ENCODE assay signal across 9 mouse cellular contexts in the genomic region with DNA sequence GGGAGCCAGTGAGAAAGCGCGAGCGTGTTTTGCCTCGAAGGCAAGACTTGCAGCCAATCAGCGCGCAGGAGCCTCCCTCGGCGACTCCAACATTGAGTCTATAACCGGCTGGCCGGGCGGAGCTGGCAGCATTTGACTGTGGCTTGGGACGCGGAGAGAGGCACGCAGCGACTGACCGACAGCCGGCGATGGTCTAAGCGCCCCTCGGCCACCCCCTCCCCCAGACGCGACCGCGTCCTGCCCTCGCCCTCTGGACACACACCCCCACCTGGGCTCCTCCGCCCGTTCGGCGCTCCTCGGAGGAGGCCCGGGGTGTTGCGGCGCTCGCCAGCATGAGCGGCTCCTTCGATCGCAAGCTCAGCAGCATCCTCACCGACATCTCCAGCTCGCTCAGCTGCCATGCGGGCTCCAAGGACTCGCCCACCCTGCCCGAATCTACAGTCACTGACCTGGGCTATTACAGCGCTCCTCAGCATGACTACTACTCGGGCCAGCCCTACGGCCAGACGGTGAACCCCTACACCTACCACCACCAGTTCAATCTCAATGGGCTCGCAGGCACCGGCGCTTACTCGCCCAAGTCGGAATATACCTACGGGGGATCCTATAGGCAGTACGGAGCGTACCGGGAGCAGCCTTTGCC. TPM values are rescaled to one million over a fixed set of nuclear protein-coding genes. Genes with fewer than 3 reads are reported as not detected.
DNase-seq lines count a peak whose midpoint lies in the region; ATAC-seq lines count a peak whose summit lies in the region.
"Had no signal": no experiment of that assay in that cellular context is flagged by ENCODE, and none has a peak within 500 bp of the region (broad histone marks: within the 10 kb centered on the region; RNA-seq: fewer than 3 reads in every experiment).

A gene (plus strand): TSS at position 130 of the 643 bp plus-strand sequence.

- peak within 1 kb of the TSS; percentile 78 for H3K4me2 ChIP-seq in kidney, embryonic 15.5 days
- H3K4me2 ChIP-seq in liver, embryonic 15.5 days, result peak within 1 kb of the TSS; percentile 25; the same call in 1 of the 2 replicates

- peaks cover 29% of the 10 kb centered on the region for H3K4me1 ChIP-seq in kidney, embryonic 15.5 days
- H3K4me1 ChIP-seq in brown adipose tissue, adult 24 weeks (ENCODE audit: control insufficient read depth, insufficient read depth, insufficient read length, low read length), result no peaks in the 10 kb centered on the region; the same call in 1 of the 2 replicates
- no peaks in the 10 kb centered on the region; the same call in 1 of the 2 replicates for H3K4me1 ChIP-seq in liver, embryonic 15.5 days (replicated peaks)

- WGBS in kidney, embryonic 15.5 days, result under 1% methylated on average over 55 of the region's 55 CpGs
- WGBS in liver, embryonic 15.5 days (ENCODE audit: insufficient replicate concordance), result 1% methylated on average over 52 of the region's 55 CpGs

- peak; percentile 38 for ATAC-seq in kidney, embryonic 15.5 days (replicated peaks; ENCODE audit: low FRiP score)
- ATAC-seq in liver, embryonic 15.5 days (ENCODE audit: insufficient read depth), result no peak
- no peak for ATAC-seq in erythroblast, adult 5-6 weeks (replicated peaks; ENCODE audit: low FRiP score, poor library complexity, severe bottlenecking)

- H3K27ac ChIP-seq in kidney, embryonic 15.5 days, result no peak within 1 kb of the TSS
- no peak within 1 kb of the TSS for H3K27ac ChIP-seq in brown adipose tissue, adult 24 weeks (replicated peaks; ENCODE audit: low read depth, low read length)
- no peak within 1 kb of the TSS for H3K27ac ChIP-seq in liver, embryonic 15.5 days (replicated peaks)

- H3K36me3 ChIP-seq in kidney, embryonic 15.5 days, result no peaks in the 10 kb centered on the region
- no peaks in the 10 kb centered on the region for H3K36me3 ChIP-seq in liver, embryonic 15.5 days (replicated peaks)

- no peak for DNase-seq in kidney, adult 8-10 months
- DNase-seq in heart, postnatal 14 days, result peak; percentile 43 to 45
- peak; percentile 21 for DNase-seq in yolk sac, embryonic 10.5 days (ENCODE audit: low spot score)
- DNase-seq in cerebellum, adult 18-20 months, result no peak

- intact Hi-C loops in heart, postnatal 14 days (cut with DNase I), result loop anchor here (2.0 to 10.0 kb wide), 2 partner anchors 245 to 401 kb away; no protein-coding TSS in a partner anchor

- 0 out of 2 replicates have a peak within 1 kb of the TSS, but pooled peaks have one; percentile 10 for H3K9ac ChIP-seq in kidney, embryonic 15.5 days
- H3K9ac ChIP-seq in liver, embryonic 15.5 days, result no peak within 1 kb of the TSS

- H3K9me3 ChIP-seq in kidney, embryonic 15.5 days (replicated peaks), result no peaks in the 10 kb centered on the region
- H3K9me3 ChIP-seq in liver, embryonic 15.5 days (replicated peaks), result no peaks in the 10 kb centered on the region

- peak within 1 kb of the TSS; percentile 46 for H3K4me3 ChIP-seq in kidney, embryonic 15.5 days (replicated peaks)
- H3K4me3 ChIP-seq in brown adipose tissue, adult 24 weeks (ENCODE audit: insufficient read depth, low read depth, low read length), result 0 out of 2 replicates have a peak within 1 kb of the TSS, but pooled peaks have one; percentile 3
- no peak within 1 kb of the TSS for H3K4me3 ChIP-seq in liver, embryonic 15.5 days (replicated peaks)

- H3K27me3 ChIP-seq in kidney, embryonic 15.5 days, result peaks cover 78% of the 10 kb centered on the region
- peaks cover 81% of the 10 kb centered on the region for H3K27me3 ChIP-seq in liver, embryonic 15.5 days

RNA-seq across cellular contexts. Expression of the gene that starts here (rescaled TPM):
- polyA plus RNA-seq in kidney, embryonic 15.5 days (2015; fragmentation: Nextera tagmentation; extraction: Ambion mirVana), result 0.78 and 2.5 TPM in 2 replicates
- polyA plus RNA-seq in brown adipose tissue, adult 24 weeks (2012; ENCODE audit: insufficient read depth, insufficient read length, missing spikeins), result not detected in 2 replicates
- total RNA-seq in heart, postnatal 14 days (2021), result not detected
- polyA plus RNA-seq in liver, embryonic 15.5 days (2015; fragmentation: Nextera tagmentation; extraction: Ambion mirVana), result 0.05 TPM in 1 of 2 replicates, not detected in the other
- total RNA-seq in erythroblast, adult 5-6 weeks (2015; ENCODE audit: low replicate concordance), result not detected in 2 replicates
- not detected in 2 replicates for total RNA-seq in erythroblast, adult 5-6 weeks (2017; ENCODE audit: low replicate concordance)
- total RNA-seq: liver, adult 2 months had no signal
- polyA plus RNA-seq: liver, adult 2 months had no signal

Comparison
In these comparisons a context has a peak if more than half of its experiments do, and no peak if none do; other contexts are left out.
1. Peak in DNase-seq in heart, postnatal 14 days; RNA of the gene not detected or under 1 TPM.